Mouse (Mus musculus) lung, adult 2 months (tissue): ENCODE measurements at regions not wholly inside any gene's neighbourhood (a gene's known extent, or its start where the extent isn't known, plus 50 kb on each side); places are given as distances from the start of the nearest gene placed in this dataset.

ENCODE experiments used
- DNase-seq: peaks from one replicate; pipeline ENCODE4 v3.0.0; 2022
- H3K4me1 ChIP-seq: fragments of 200-500 bp; 2 replicates; pipeline ENCODE4 v1.6.1; 2011; ENCODE audit warnings: low read length; ENCODE audit not compliant: control insufficient read depth, insufficient read depth
- H3K4me3 ChIP-seq: fragments of 200-500 bp; replicated peaks from 2 replicates; pipeline ENCODE3; 2011; ENCODE audit warnings: low read depth, mild to moderate bottlenecking, control low read depth, low read length; ENCODE audit errors: extremely low read depth
- CTCF ChIP-seq: fragments of 200-500 bp; IDR thresholded peaks from 2 replicates; pipeline ENCODE4 v1.5.1; 2011; ENCODE audit warnings: mild to moderate bottlenecking, low read length, control low read depth; ENCODE audit not compliant: insufficient read depth
- POLR2A ChIP-seq: fragments of 200-500 bp; IDR thresholded peaks from 2 replicates; pipeline ENCODE4 v1.6.1; 2011; ENCODE audit warnings: low read depth, mild to moderate bottlenecking, control low read depth, low read length, borderline replicate concordance; ENCODE audit errors: extremely low read depth
- WGBS: fragments of 180-500 bp; shearing (Covaris S2); methylation state at CpG from one replicate; pipeline ENCODE4 v1.1.7; 2018; 5-methylcytosine and 5-hydroxymethylcytosine counted together

DNA sequence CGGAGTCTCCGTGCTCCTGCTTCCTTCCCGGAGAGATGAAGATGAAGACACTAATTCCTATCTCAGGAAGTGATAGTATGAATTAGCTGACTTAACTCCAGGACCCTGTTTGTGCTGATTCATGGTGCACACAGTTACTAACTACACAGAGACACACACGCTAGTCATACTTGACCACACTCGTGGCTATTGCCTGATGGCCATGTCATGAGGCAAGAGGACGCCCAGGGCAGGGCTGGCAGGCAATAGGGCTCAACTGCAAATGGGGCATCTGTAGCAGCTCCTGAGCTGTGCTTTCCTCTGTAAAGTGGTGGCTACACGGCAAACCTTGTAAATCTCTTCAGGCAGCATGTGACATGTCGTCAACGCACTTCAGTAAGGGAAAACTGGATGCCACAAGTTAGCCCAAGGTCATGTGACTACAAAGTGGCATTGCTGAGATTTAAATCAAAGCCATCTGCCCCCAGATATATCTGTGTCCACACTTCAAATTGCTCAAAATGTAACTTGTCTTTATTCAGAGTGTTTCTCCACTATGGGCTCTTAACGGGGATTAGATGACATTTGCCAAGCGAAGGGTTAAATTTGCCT, 70.4 kb downstream of the Zfp706 start:
- 78% methylated on average over 11 of the region's 11 CpGs for WGBS
- Histone ChIP-seq H3K4me1 (peaks cover 6% of the 10 kb centered on the region), H3K4me3 (no peak overlapping the region)
- DNase-seq = peak; percentile 19
- TF ChIP-seq CTCF (no peak), POLR2A (no peak)

DNA sequence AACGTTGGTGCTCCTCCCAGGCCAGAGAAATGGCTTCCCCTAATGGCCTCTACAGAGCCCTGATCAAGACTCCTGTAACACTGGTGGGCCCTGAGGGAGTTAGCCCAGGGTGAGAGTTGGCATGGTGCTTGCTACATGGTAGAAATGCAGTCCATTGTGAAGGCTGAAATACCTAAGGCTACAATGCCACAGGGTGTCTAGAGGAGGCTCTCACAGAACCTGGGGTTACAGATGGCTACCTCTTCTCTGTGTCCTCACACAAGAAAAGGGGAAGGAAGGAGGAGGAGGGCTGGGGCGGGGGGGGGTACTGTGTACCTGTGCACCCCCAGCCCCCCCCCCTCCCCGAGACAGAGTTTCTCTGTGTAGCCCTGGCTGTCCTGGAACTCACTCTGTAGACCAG, 72.8 kb downstream of the Zfp706 start:
- H3K4me3 ChIP-seq = no peak overlapping the region
- 70% methylated on average over 3 of the region's 3 CpGs for WGBS
- DNase-seq = no peak
- no peak for TF ChIP-seq CTCF
- no peak for TF ChIP-seq POLR2A
- H3K4me1 ChIP-seq = peaks cover 6% of the 10 kb centered on the region

DNA sequence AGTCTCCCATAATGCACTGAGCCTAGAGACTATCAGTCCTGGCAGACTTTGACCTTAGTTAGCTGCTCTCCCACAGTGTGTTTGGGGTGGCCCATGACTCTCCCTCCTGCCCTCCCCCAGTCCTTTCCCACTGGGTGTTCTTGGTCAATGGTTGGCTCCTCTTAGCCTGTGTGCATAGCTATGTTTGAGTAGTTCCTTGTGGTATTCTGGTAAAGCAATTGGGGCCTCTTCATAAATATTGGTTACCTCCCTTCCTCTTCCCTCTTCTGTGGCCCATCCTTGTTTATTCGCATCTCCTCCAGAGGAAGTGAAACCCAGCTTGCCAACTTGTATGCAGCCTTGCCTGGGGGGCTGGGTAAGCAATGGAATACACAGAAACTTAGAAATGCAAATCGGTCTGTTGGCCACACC, 74.0 kb downstream of the Zfp706 start:
- 50% methylated on average over 2 of the region's 2 CpGs for WGBS
- peak; percentile 18 for DNase-seq
- peaks cover 6% of the 10 kb centered on the region for H3K4me1 ChIP-seq

DNA sequence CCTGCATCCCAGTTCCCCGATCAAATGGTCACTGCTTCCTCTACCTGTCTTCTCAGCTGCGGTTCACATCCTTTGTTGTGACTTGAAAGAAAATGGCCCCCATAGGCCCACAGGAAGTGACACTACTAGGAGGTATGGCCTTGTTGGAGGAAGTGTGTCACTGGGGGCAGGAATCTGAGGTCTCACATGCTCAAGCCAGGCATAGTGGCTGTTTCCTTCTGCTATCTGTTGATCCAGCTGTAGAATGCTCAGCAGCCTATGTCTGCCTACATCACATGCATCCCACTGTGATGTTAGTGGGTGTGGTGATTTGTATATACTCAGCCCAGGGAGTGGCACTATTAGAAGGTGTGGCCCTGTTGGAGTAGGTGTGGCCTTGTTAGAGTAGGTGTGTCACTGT, 76.1 kb downstream of the Zfp706 start:
- 69% methylated on average over 2 of the region's 2 CpGs for WGBS
- no peak overlapping the region for H3K4me3 ChIP-seq
- no peak for DNase-seq
- TF ChIP-seq CTCF (no peak), POLR2A (no peak)
- peaks cover 6% of the 10 kb centered on the region for H3K4me1 ChIP-seq

More for the DNA sequence above, 74.0 kb downstream of the Zfp706 start:
- TF ChIP-seq POLR2A = no peak
- TF ChIP-seq CTCF = no peak
- H3K4me3 ChIP-seq = no peak overlapping the region

DNA sequence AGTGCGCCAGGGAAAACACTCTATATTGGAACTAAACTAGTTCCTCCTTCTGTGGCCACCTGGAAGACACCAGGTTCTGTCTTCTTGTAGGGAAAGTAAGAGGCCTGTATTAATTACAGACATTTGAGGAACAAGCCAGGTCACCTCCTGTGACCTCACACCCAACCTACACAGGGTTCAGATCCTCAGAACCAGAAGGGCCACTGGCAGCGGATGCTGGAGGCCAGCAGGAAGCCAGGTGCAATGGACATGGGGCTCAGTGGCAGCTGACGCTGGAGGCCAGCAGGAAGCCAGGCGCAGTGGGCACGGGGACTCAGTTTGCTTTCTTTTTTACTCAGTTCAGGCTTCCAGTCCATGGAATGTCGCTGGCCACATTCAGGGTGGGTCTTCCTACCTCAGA, 77.1 kb downstream of the Zfp706 start:
- TF ChIP-seq POLR2A (no peak), CTCF (no peak)
- WGBS = 83% methylated on average over 6 of the region's 6 CpGs

DNA sequence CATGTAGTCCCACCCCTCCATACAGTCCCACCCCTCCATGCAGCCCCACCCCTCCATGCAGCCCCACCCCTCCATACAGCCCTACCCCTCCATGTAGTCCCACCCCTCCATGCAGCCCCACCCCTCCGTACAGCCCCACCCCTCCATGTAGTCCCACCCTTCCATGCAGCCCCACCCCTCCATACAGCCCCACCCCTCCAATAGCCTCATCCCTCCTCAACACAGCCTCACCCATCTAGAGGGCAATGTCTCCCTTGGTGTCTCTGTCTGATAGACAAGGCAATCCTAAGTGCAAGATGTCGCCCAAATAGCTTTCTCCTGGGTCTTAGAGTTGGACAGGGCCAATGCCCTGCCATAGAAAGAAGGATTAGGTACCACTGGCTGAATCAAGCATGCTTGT, 77.8 kb downstream of the Zfp706 start:
- no peak for TF ChIP-seq POLR2A
- no peak for TF ChIP-seq CTCF
- Histone ChIP-seq H3K4me1 (peaks cover 6% of the 10 kb centered on the region), H3K4me3 (no peak overlapping the region)
- WGBS = 79% methylated on average over 2 of the region's 2 CpGs
- DNase-seq = no peak

More for the DNA sequence above, 77.1 kb downstream of the Zfp706 start:
- Histone ChIP-seq H3K4me3 (no peak overlapping the region), H3K4me1 (peaks cover 6% of the 10 kb centered on the region)
- no peak for DNase-seq

DNA sequence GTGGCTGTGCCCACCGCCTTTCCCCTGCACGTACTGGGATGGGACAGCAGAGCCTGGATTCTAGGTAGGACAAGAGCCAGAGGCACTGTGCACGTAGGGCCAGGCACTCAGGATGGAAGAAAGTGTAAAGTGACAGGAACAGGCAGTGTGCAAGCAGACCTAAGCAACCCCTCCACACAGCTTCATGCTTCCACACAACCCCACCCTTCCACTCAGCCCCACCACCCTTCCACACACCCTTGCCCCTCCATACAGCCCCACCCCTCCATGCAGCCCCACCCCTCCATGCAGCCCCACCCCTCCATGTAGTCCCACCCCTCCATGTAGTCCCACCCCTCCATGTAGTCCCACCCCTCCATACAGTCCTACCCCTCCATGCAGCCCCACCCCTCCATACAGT, 78.5 kb downstream of the Zfp706 start:
- Histone ChIP-seq H3K4me1 (peaks cover 9% of the 10 kb centered on the region), H3K4me3 (no peak overlapping the region)
- TF ChIP-seq POLR2A (no peak), CTCF (no peak)
- WGBS = 94% methylated on average over 3 of the region's 3 CpGs
- DNase-seq = no peak

DNA sequence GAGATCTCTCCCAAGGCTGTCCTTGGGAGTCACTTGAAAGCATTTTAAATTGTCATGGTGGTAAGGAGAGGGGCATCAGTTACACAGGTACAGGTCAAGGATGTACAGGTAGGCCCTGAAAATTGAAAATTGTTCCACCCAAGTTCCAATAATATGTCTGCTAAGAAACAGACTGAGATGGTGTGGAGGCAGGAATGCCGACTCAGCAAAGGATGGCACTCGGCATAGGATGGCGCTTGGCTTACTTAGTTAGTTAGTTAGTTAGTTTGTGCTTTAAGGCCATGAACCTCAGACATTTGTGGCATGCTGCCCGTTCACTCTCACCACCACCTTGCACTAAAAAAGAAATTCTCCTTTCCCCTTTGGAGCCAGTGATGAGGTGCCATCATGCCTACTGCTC, 78.9 kb downstream of the Zfp706 start:
- Histone ChIP-seq H3K4me3 (no peak overlapping the region), H3K4me1 (peaks cover 9% of the 10 kb centered on the region)
- 98% methylated on average over 4 of the region's 4 CpGs for WGBS
- DNase-seq = no peak
- TF ChIP-seq POLR2A (no peak), CTCF (no peak)

DNA sequence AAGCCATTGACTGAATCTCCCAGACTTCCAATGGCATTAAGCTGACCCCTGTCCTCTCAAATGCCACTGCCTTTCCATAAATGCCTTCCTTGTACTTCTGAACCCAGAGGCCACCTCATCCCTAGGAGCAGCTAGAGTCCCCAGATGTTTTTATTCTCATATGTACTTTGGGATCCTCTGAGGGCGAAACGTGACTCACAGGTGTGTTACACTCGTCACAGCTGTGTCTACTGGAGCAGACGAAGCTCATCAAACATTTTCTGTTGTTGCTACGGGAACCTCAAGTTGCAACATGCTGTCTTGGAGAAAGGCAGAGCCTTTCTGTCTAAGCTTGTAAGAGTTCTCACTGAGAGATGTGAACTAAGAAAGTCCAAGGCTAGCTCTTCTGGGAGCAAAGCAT, 80.1 kb downstream of the Zfp706 start:
- no peak for DNase-seq
- no peak overlapping the region for H3K4me3 ChIP-seq
- TF ChIP-seq CTCF (no peak), POLR2A (no peak)
- WGBS = 70% methylated on average over 5 of the region's 5 CpGs
- H3K4me1 ChIP-seq = 0 out of 2 replicates have a peak, but pooled peaks cover 3% of the 10 kb centered on the region

DNA sequence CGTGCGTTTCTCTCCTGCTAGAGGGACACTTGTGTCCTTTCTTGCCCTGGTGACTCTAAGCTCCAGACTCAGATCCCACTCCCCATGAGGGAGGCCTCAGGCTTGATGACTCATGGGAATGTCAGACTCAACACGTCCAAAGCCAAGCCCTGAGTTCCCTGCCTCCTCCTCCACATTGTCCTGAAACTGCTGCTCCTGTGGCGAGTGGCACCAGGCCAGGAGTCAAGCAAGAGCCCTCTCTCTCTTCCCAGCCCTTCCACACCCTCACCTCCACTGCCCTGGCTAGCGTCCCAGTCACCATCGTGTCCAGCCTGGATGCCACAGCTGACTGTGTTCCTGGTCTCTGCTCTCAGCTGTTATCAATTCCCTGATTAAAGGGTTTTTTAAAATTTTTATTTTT, 83.4 kb downstream of the Zfp706 start:
- no peak for TF ChIP-seq CTCF
- TF ChIP-seq POLR2A = no peak
- WGBS = 52% methylated on average over 6 of the region's 6 CpGs
- no peak overlapping the region for H3K4me3 ChIP-seq
- H3K4me1 ChIP-seq = 0 out of 2 replicates have a peak, but pooled peaks cover 3% of the 10 kb centered on the region
- peak; percentile 62 for DNase-seq
